Mouse (Mus musculus) hematopoietic multipotent progenitor cell, adult 10-12 weeks (in vitro differentiated cells): Measurements from ENCODE around the gene Prr12. TPM values are rescaled to one million over a fixed set of nuclear protein-coding genes. Genes with fewer than 3 reads are reported as not detected.

ENCODE experiments used
- polyA plus RNA-seq: library from polyadenylated mRNA; stranded (reverse); fragments of >175 nt; gene quantifications from 2 replicates; pipeline ENCODE4 v1.2.3, GENCODE M21; 2012; ENCODE audit warnings: low replicate concordance

Gene Prr12
- polyA plus RNA-seq: 91.8 and 211 TPM in 2 replicates

DNA sequence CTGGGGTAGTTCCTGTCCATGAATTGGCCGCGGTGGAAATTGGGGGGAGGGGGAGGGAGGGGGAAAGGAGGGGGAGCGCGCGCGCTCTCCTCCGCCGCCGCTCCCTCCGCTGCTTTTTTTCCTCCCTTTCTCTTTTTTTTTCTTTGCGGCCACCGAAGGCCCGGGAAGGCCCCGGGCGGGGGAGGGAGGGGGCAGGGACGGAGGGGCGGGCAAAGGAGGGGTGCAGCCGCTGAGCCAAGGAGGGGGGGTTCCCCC lies at the start of gene Prr12:
Gene Prr12 (minus strand): TSS at position 20 of the 255 bp plus-strand sequence.

DNA sequence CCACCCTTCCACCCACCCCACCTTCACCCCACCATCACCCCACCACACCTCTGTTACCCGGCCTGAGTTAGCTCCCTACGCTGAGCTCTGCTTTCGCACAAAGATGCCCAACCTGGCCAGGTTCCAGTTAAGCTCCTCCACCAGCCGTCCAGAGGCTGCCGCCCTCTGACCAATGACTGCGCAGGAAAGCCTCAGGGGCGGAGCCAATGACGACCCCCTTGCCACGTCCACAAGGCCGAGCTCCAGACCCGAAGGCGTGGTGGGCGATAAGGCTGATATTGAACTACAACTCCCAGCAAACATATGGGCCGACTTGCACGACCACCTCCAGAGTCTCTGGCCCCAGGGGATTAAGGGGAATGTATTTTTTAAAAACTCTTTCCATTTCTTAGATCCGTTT lies 39.4 kb upstream of the Prr12 start, which contains the start of gene Rcn3:
Gene Rcn3 (minus strand): TSS at position 174 of the 400 bp plus-strand sequence.

DNA sequence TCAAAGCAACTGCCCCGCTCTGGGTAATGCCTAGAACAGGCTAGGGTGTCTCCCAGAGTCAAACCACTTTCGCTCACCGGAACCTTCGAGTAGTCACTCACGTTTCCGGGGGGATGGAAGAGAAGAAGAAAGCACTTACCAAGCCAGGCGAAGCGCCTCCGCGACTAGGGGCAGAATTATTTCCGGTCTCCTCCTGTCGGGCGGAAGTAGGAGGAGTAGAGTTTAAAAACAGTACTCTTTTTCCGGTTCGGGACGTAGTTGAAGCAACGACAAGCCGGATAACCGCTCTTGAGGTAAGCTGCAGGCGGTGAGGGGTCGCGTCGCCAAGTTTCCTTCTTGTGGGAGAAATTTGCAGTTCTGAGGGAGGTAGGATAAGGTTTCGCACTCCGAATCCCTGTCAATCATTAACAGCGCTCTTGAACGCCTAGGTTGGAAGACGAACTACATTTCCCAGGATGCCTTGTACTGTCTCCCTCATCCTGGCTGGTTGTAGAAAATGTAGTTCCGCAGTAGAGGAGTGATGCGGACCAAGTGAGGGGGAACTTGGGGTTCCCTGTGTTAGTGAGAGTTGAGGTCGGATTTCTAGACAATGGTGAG lies 9.7 kb upstream of the Prr12 start, which contains the start of the genes Nosip and Prrg2:
Gene Nosip (plus strand): TSS at position 191 of the 597 bp plus-strand sequence.
Gene Prrg2 (minus strand): TSS at position 439 of the 597 bp plus-strand sequence.

DNA sequence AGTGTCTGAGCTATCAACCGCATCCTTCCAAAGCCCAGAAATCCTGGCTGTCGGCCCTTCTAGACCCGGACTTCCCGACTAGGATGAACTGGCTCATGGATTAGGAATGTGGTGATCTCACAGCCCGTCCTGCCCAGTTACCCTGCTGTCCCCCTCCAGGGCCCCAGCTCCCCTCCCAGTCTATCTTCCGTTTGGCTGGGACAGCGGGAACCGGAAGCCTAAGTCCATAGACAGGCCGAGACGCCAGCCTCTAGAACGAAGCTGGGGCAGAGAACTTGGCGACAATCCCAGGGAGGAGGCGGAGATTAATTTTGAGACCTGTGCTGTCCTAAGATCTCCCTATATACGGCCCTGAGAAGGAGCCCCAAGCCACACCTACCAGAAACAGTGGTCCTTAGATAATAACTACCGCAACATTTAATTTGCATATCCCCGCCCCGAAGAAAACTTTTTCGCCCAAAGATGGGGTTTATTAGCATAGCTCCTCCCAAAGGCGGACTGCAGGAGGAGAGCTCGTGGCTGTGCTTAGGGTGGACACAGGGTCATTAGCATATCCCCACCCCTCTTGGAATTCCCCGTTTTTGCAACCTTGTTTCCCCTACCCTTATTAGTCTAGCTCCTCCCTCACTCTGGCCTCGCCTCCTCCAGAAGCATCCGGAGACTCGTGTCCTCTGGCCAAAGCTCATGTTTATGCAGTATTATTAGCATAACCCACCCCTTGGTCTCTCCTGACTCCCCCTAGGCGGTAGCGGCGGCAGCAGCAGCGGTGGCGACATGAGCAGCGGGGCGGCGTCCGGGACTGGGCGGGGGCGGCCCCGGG lies 35.2 kb downstream of the Prr12 start, which contains the start of gene Rras:
Gene Rras (plus strand): TSS at position 720 of the 820 bp plus-strand sequence.

DNA sequence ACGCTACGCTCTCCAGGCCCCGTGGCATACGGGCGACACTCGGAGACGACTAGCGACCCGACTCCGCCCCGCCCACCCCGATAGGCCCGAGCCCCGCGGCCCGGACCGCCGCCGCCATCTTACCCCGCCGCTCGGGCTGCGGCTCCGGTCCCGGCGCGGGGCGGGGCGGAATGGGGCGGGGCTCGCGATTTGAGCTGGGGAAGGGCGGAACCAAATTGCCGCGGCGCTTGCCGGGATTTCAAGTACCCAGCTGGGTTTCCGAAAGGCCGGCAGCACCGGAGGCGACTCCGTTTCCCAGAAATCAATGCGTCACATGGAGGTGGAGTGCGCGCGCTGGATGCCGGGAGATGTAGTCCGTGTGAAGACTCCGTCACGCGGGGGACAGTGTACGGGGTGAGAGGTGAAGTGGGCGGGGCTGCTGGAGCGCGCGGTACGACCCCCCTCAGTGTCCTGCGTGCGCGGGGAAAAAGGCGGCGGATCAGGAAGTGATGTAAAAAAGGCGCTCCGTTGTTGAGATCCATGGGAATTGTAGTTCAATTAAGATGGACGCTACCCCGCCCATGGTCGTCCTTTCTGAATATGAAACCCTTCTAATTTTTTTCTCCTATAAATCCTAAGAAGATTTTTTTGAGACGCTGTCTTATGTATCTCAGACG lies 36.6 kb downstream of the Prr12 start, which contains the start of gene Scaf1:
Gene Scaf1 (minus strand): TSS at position 407 of the 656 bp plus-strand sequence.

DNA sequence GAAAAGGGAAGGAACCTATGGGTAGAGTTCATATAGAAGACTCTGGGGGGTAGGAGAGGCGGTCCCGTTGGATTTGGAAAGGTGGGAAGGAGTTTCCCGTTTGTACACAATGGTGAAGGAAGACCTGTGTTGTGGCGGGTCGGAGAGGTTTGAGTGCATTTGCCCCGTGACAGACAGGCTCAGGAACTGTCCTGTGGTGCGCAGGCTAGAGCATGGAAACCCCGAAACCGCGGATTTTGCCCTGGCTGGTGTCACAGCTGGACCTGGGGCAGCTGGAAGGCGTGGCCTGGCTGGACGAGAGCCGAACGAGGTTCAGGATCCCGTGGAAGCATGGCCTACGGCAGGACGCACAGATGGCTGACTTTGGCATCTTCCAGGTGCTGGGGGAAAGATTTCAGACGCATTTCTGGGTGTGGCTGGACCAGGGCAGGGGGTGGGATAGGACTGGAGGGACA lies 54.2 kb downstream of the Prr12 start, which contains the start of gene Bcl2l12:
Gene Bcl2l12 (minus strand): TSS at position 212 of the 455 bp plus-strand sequence.

DNA sequence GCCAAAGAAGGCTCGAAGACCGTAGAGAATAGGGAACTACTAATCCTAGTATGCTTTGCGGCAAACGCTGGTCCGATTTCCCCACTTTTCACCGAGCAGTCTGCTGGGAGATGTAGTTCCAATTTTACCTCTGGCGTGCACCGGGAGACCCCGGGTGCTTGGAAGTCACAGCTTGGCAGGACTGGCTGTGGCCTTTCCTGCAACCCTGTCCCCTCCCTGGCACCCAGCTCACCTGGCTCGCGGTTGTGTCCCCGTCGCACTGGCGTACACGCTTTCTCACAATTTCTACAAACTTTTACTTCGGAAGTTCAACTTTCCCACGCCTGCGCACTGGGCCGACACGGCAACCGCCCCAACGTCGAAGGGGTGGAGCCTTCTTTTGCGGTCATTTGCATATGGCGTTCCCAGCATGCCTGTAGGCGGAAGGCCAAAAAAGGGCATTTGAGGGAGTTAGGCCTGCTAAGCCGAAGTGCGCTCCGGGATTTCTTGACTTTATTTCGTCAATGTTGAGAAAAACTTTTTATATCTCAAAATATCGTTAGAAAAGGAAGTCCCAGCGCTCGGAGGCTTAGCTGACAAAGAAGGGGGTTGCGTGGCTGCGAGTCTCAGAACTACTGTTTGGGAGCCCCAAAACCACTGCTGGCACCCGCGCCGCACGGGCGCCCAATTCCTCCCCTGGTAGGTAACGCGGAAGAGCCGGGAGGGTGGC lies 55.3 kb downstream of the Prr12 start, which contains the start of gene Irf3:
Gene Irf3 (plus strand): TSS at position 418 of the 709 bp plus-strand sequence.

DNA sequence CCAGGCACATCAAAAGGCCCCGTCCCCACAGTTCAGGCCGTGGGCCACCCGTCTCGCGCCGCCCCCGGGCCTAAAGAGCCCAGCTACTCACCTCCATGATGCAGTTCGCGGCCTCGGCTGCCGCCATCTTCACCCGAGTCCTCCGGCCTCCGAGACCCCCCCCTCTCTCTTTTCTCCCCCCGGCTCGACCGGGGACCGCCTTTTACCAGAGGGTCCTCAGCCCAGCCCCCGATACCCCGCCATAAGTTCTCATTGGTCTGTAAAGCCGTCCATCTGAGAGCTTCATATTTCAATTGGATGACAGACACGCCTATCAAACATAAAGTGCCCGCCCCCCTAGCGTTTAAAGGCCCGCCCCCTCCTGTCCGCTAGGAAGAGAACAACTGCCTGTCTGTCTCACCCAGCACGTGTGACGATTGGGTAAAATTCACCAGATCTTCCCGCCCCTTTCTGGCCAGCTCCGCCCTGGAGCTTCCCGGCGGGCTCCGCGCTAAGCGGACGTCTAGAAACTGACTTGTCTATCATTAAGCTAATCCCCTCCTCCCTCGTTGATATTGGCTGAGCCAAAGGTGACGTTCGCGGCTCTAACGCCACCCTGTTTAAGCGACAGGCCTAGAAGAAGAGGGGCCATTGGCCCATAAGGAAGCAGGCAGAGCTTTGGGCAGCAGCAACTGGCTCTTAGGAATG lies 66.3 kb downstream of the Prr12 start, which contains the start of gene Prmt1:
Gene Prmt1 (minus strand): TSS at position 377 of the 687 bp plus-strand sequence.

Other genes starting within 250 kb of the Prr12 start
- 31.2 and 81.5 TPM in 2 replicates for gene Nup62, start 236.8 kb downstream of the Prr12 start, polyA plus RNA-seq
- 150 and 240 TPM in 2 replicates for gene Il4i1, start 236.5 kb downstream of the Prr12 start, polyA plus RNA-seq
- gene Atf5, start 236.2 kb downstream of the Prr12 start, polyA plus RNA-seq: 25.4 and 45.2 TPM in 2 replicates
- gene Akt1s1, start 203.9 kb downstream of the Prr12 start, polyA plus RNA-seq: 167 and 687 TPM in 2 replicates
- gene Tbc1d17, start 203.8 kb downstream of the Prr12 start, polyA plus RNA-seq: 121 and 132 TPM in 2 replicates
- 55.0 and 91.1 TPM in 2 replicates for gene Pnkp, start 195.7 kb downstream of the Prr12 start, polyA plus RNA-seq
- gene Ptov1, start 183.1 kb downstream of the Prr12 start, polyA plus RNA-seq: 42.0 and 70.4 TPM in 2 replicates
- 195 and 493 TPM in 2 replicates for gene Med25, start 160.2 kb downstream of the Prr12 start, polyA plus RNA-seq
- gene Fuz, start 156.8 kb downstream of the Prr12 start, polyA plus RNA-seq: 68.5 and 164 TPM in 2 replicates
- 86.3 and 94.0 TPM in 2 replicates for gene Ap2a1, start 123.4 kb downstream of the Prr12 start, polyA plus RNA-seq
- 0.29 TPM in 1 of 2 replicates, not detected in the other for gene Tsks, start 109.7 kb downstream of the Prr12 start, polyA plus RNA-seq
- gene Cpt1c, start 78.0 kb downstream of the Prr12 start, polyA plus RNA-seq: 0.16 and 0.33 TPM in 2 replicates
- gene Prmt1, start 66.3 kb downstream of the Prr12 start, polyA plus RNA-seq: 20.1 and 51.4 TPM in 2 replicates
- gene Irf3, start 55.2 kb downstream of the Prr12 start, polyA plus RNA-seq: 121 and 237 TPM in 2 replicates
- 98.8 and 137 TPM in 2 replicates for gene Bcl2l12, start 54.2 kb downstream of the Prr12 start, polyA plus RNA-seq
- 147 and 361 TPM in 2 replicates for gene Scaf1, start 36.5 kb downstream of the Prr12 start, polyA plus RNA-seq
- 20.4 and 47.3 TPM in 2 replicates for gene Rras, start 34.9 kb downstream of the Prr12 start, polyA plus RNA-seq
- gene Nosip, start 9.5 kb upstream of the Prr12 start, polyA plus RNA-seq: 110 and 117 TPM in 2 replicates
- 21.9 and 40.2 TPM in 2 replicates for gene Prrg2, start 9.8 kb upstream of the Prr12 start, polyA plus RNA-seq
- 45.4 and 68.2 TPM in 2 replicates for gene Rcn3, start 39.3 kb upstream of the Prr12 start, polyA plus RNA-seq
- 210 and 322 TPM in 2 replicates for gene Fcgrt, start 51.0 kb upstream of the Prr12 start, polyA plus RNA-seq
- 79.7 and 146 TPM in 2 replicates for gene Rps11, start 71.6 kb upstream of the Prr12 start, polyA plus RNA-seq
- gene Rpl13a, start 75.9 kb upstream of the Prr12 start, polyA plus RNA-seq: 6,038 and 6,758 TPM in 2 replicates
- 0.59 and 3.0 TPM in 2 replicates for gene Gm45713, start 83.3 kb upstream of the Prr12 start, polyA plus RNA-seq
- 106 and 107 TPM in 2 replicates for gene Flt3l, start 83.6 kb upstream of the Prr12 start, polyA plus RNA-seq
- 35.7 and 44.2 TPM in 2 replicates for gene Pih1d1, start 101.4 kb upstream of the Prr12 start, polyA plus RNA-seq
- 98.2 and 154 TPM in 2 replicates for gene Aldh16a1, start 101.7 kb upstream of the Prr12 start, polyA plus RNA-seq
- 0.10 and 0.24 TPM in 2 replicates for gene Slc17a7, start 111.1 kb upstream of the Prr12 start, polyA plus RNA-seq
- gene Gfy, start 126.7 kb upstream of the Prr12 start, polyA plus RNA-seq: 0.10 TPM in 1 of 2 replicates, not detected in the other
- gene Pth2, start 128.1 kb upstream of the Prr12 start, polyA plus RNA-seq: not detected in 2 replicates
- gene Ccdc155, start 152.0 kb upstream of the Prr12 start, polyA plus RNA-seq: 0.47 and 0.54 TPM in 2 replicates
- gene Dkkl1, start 159.3 kb upstream of the Prr12 start, polyA plus RNA-seq: 13.5 and 29.6 TPM in 2 replicates
- 0.09 and 0.62 TPM in 2 replicates for gene Tead2, start 162.9 kb upstream of the Prr12 start, polyA plus RNA-seq
- 1,076 and 1,868 TPM in 2 replicates for gene Cd37, start 186.2 kb upstream of the Prr12 start, polyA plus RNA-seq
- not detected in 2 replicates for gene Slc6a16, start 188.2 kb upstream of the Prr12 start, polyA plus RNA-seq
- gene Slc6a21, start 224.6 kb upstream of the Prr12 start, polyA plus RNA-seq: 0.34 and 0.58 TPM in 2 replicates